12 mouse cellular contexts compared by ENCODE assay signal in the genomic region with DNA sequence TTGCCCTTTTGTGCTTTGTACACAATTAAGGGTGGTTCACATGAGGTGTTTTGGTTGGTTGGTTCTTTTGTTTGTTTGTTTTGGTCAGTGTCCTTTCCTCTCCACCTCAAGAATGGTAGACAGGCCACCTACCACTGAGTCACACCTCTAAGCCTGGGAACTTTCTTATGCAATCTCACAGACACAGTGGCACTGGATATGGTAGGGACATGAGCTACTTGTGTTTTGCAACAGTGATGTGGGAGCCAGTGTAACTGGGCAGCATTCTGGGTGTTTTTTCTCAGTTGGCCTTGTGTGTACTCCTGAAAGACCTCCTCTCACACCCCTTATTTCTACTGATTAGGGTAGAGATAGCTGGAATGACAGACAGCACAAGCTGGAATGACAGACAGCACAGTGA.
"Had no signal": no experiment of that assay in that cellular context is flagged by ENCODE, and none has a peak within 500 bp of the region (broad histone marks: within the 10 kb centered on the region; RNA-seq: fewer than 3 reads in every experiment).

No protein-coding gene starts in this region.

- ATAC-seq: midbrain, embryonic 13.5 days had no signal

- H3K9ac ChIP-seq: limb, embryonic 12.5 days; lung, embryonic 15.5 days; midbrain, embryonic 13.5 days; neural tube, embryonic 12.5 days had no signal

- H3K9me3 ChIP-seq: limb, embryonic 12.5 days; lung, embryonic 15.5 days; midbrain, embryonic 13.5 days; neural tube, embryonic 12.5 days had no signal

- H3K36me3 ChIP-seq: limb, embryonic 12.5 days; lung, embryonic 15.5 days; midbrain, embryonic 13.5 days; neural tube, embryonic 12.5 days had no signal

- H3K4me2 ChIP-seq: limb, embryonic 12.5 days; liver, embryonic 11.5 days; lung, embryonic 15.5 days; midbrain, embryonic 13.5 days; neural tube, embryonic 12.5 days had no signal

- H3K4me3 ChIP-seq: layer of hippocampus, adult 2 months; limb, embryonic 12.5 days; lung, embryonic 15.5 days; midbrain, embryonic 13.5 days; neural tube, embryonic 12.5 days had no signal

- H3K27ac ChIP-seq: kidney, postnatal 0 days; layer of hippocampus, adult 2 months; limb, embryonic 12.5 days; lung, embryonic 15.5 days; midbrain, embryonic 13.5 days; neural tube, embryonic 12.5 days; stomach, postnatal 0 days had no signal

- DNase-seq: kidney, adult 9 months; lung, postnatal 36 days; thymus, adult 2 months; thymus, postnatal 25 days had no signal

- H3K27me3 ChIP-seq: limb, embryonic 12.5 days; lung, embryonic 15.5 days; midbrain, embryonic 13.5 days; neural tube, embryonic 12.5 days had no signal
